Mouse (Mus musculus) embryonic facial prominence, embryonic 11.5 days (tissue): ENCODE measurements around the gene 4921501E09Rik. TPM values are rescaled to one million over a fixed set of nuclear protein-coding genes. Genes with fewer than 3 reads are reported as not detected.

Experiments used
- ATAC-seq: fragments of 200-750 bp; cut with Nextera tagmentation; replicated peaks from 2 replicates; pipeline ENCODE4 v1.8.0; 2017; ENCODE audit warnings: low read depth; ENCODE audit not compliant: insufficient number of reproducible peaks, low FRiP score, low TSS enrichment
- DNase-seq: peaks from one replicate; pipeline ENCODE4 v3.0.0-alpha.2; 2015; ENCODE audit warnings: low spot score
- H3K27ac ChIP-seq: fragments of 300-500 bp; sonication (generic); replicated peaks from 2 replicates; pipeline ENCODE4 v1.5.1; 2014; ENCODE audit warnings: mild to moderate bottlenecking, low read depth, low read length, control low read depth
- H3K27me3 ChIP-seq: fragments of 300-500 bp; sonication (generic); 2 replicates; pipeline ENCODE4 v1.6.1; 2014; ENCODE audit warnings: mild to moderate bottlenecking, low read length, moderate library complexity, mixed read lengths; ENCODE audit not compliant: control insufficient read depth, insufficient read depth
- H3K36me3 ChIP-seq: fragments of 300-500 bp; sonication (generic); replicated peaks from 2 replicates; pipeline ENCODE4 v1.6.1; 2014; ENCODE audit warnings: low read depth, mild to moderate bottlenecking, low read length, moderate library complexity, mixed read lengths; ENCODE audit not compliant: control insufficient read depth, insufficient read depth
- H3K4me1 ChIP-seq: fragments of 300-500 bp; sonication (generic); 2 replicates; pipeline ENCODE4 v1.6.1; 2014; ENCODE audit warnings: low read length, mixed read lengths; ENCODE audit not compliant: control insufficient read depth, insufficient read depth
- H3K4me2 ChIP-seq: fragments of 300-500 bp; sonication (generic); 2 replicates; pipeline ENCODE4 v1.6.1; 2014; ENCODE audit warnings: low read depth, mild to moderate bottlenecking, control low read depth, low read length, moderate library complexity
- H3K4me3 ChIP-seq: fragments of 300-500 bp; sonication (generic); 2 replicates; pipeline ENCODE4 v1.5.1; 2014; ENCODE audit warnings: low read depth, low read length, control low read depth
- H3K9ac ChIP-seq: fragments of 300-500 bp; sonication (generic); replicated peaks from 2 replicates; pipeline ENCODE4 v1.6.1; 2014; ENCODE audit warnings: mild to moderate bottlenecking, control low read depth, low read length
- H3K9me3 ChIP-seq: fragments of 300-500 bp; sonication (generic); replicated peaks from 2 replicates; pipeline ENCODE4 v1.6.1; 2016; ENCODE audit warnings: mild to moderate bottlenecking, low read length, inconsistent platforms, mixed read lengths; ENCODE audit not compliant: control insufficient read depth
- WGBS: fragments of 180-500 bp; shearing (Covaris S2); extraction: QIAGEN DNeasy Blood & Tissue Kit; methylation state at CpG from one replicate; pipeline ENCODE4 v1.1.7; 2014; 5-methylcytosine and 5-hydroxymethylcytosine counted together
- polyA plus RNA-seq: library from polyadenylated mRNA; unstranded; fragments of >200 nt; fragmentation: Nextera tagmentation; extraction: Ambion mirVana; gene quantifications from 2 replicates; pipeline ENCODE4 v1.2.1, GENCODE M21; 2014

The 4921501E09Rik gene
- not detected in 2 replicates for polyA plus RNA-seq

GRCm38 (mm10) chr17:33067958-33068357 lies at the start of gene 4921501E09Rik:
4921501E09Rik (minus strand) TSS chr17:33068058.
- no peaks in the 10 kb centered on the region for H3K9me3 ChIP-seq
- WGBS = 55% methylated on average over 1 of the region's 1 CpGs
- no peak for DNase-seq

DNA sequence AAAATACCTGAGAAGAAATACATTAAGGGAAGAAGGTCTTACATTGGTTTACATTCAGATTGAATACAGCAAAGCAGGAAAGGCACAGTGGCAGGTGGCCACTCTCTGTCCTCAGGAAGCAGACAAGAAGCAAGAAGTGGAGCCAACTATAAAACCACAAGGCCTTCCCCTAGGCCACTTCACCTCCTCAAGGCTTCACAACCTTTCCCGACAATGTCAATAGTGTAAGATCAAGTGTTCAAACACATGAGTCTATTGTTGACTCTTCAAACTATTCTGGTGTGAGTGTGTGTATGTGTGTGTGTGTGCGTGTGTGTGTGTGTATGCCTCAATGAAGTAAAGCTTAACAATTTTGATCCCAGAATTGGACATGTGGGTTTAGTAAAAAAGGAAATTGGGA lies 29.5 kb upstream of the 4921501E09Rik start:
- no peaks in the 10 kb centered on the region for H3K4me1 ChIP-seq
- DNase-seq = no peak
- WGBS = 93% methylated on average over 2 of the region's 2 CpGs

More at GRCm38 (mm10) chr17:33067958-33068357, at the start of gene 4921501E09Rik:
- no peaks in the 10 kb centered on the region for H3K36me3 ChIP-seq
- no peak for ATAC-seq
- no peaks in the 10 kb centered on the region for H3K4me1 ChIP-seq
- no peaks in the 10 kb centered on the region for H3K27me3 ChIP-seq
- H3K9ac ChIP-seq = no peak within 1 kb of the TSS
- H3K27ac ChIP-seq = no peak within 1 kb of the TSS
- no peak within 1 kb of the TSS for H3K4me2 ChIP-seq
- H3K4me3 ChIP-seq = no peak within 1 kb of the TSS

GRCm38 (mm10) chr17:33092391-33093193 lies 24.7 kb upstream of the 4921501E09Rik start:
- Histone ChIP-seq H3K4me1 (no peaks in the 10 kb centered on the region), H3K27me3 (no peaks in the 10 kb centered on the region), H3K9me3 (no peaks in the 10 kb centered on the region), H3K9ac (peak overlapping the region; percentile 70), H3K4me3 (peak overlapping the region; percentile 57), H3K27ac (no peak overlapping the region; the same call in 1 of the 2 replicates), H3K36me3 (no peaks in the 10 kb centered on the region), H3K4me2 (peak overlapping the region; percentile 60)
- WGBS = 4% methylated on average over 31 of the region's 31 CpGs
- DNase-seq (peak; percentile 81), ATAC-seq (peak; percentile 45; the same call in 1 of the 2 replicates)

More for the DNA sequence above, 29.5 kb upstream of the 4921501E09Rik start:
- H3K36me3 ChIP-seq = no peaks in the 10 kb centered on the region
- no peak overlapping the region for H3K4me3 ChIP-seq
- no peak for ATAC-seq
- H3K9ac ChIP-seq = no peak overlapping the region
- H3K27me3 ChIP-seq = no peaks in the 10 kb centered on the region
- no peaks in the 10 kb centered on the region for H3K9me3 ChIP-seq
- no peak overlapping the region for H3K4me2 ChIP-seq
- H3K27ac ChIP-seq = no peak overlapping the region

- ATAC-seq = no peak
- Histone ChIP-seq H3K27me3 (no peaks in the 10 kb centered on the region), H3K4me2 (no peak overlapping the region), H3K36me3 (no peaks in the 10 kb centered on the region), H3K9me3 (no peaks in the 10 kb centered on the region), H3K4me3 (no peak overlapping the region), H3K27ac (no peak overlapping the region), H3K4me1 (no peaks in the 10 kb centered on the region), H3K9ac (no peak overlapping the region)
- DNase-seq = no peak
- 79% methylated on average over 1 of the region's 1 CpGs for WGBS
Observed at GRCm38 (mm10) chr17:33091630-33092029, 23.8 kb upstream of the 4921501E09Rik start.

DNA sequence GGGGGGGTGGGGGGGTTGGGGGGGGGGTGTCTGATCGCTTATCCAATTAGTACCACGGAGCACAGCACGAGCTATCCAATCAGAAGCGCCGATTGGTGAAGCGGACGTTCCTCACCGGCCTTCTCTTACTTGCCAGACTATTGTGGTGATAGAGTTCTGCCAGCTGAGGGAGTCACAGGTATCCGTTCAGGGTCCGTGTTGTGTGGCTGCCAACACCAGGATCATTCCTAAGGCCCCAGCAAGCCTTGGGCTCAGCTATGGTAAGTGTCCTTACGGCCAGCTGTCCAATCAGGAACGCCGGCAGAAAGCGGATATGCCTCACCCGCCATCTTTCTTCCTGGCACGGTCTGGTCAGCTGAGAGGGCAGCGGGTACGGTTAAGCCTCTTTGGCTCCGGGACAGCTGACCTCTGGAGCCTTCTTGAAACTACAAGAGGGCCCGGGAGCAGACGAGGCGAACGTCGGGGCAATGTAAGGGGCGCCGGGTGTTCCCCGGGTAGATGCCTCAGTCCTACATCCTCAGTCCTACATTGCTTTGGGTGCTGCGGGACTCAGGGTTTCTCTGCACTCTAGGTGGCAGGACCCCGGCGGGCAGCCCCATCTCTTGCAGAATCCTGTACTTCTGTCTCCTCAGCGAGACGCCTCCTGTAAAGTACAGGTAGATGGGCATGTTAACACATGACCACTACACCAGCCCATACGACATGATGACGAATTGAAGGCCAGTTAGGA lies 21.5 kb upstream of the 4921501E09Rik start, which contains the start of gene Zfp563:
Gene Zfp563 (plus strand): TSS at position 91 of the 730 bp plus-strand sequence.
- WGBS = 4% methylated on average over 34 of the region's 34 CpGs
- DNase-seq = peak; percentile 91
- H3K9me3 ChIP-seq = no peaks in the 10 kb centered on the region
- peak within 1 kb of the TSS; percentile 62 for H3K4me2 ChIP-seq
- H3K36me3 ChIP-seq = no peaks in the 10 kb centered on the region
- ATAC-seq = peak; percentile 94
- H3K27me3 ChIP-seq = no peaks in the 10 kb centered on the region
- H3K4me3 ChIP-seq = peak within 1 kb of the TSS; percentile 54
- peak within 1 kb of the TSS; percentile 78 for H3K9ac ChIP-seq
- no peaks in the 10 kb centered on the region for H3K4me1 ChIP-seq
- H3K27ac ChIP-seq = peak within 1 kb of the TSS; percentile 67

- 0% methylated on average over 1 of the region's 1 CpGs for WGBS
- no peaks in the 10 kb centered on the region for H3K27me3 ChIP-seq
- H3K27ac ChIP-seq = no peak overlapping the region
- H3K9me3 ChIP-seq = no peaks in the 10 kb centered on the region
- no peak overlapping the region for H3K4me2 ChIP-seq
- H3K4me1 ChIP-seq = no peaks in the 10 kb centered on the region
- no peak overlapping the region for H3K9ac ChIP-seq
- H3K4me3 ChIP-seq = no peak overlapping the region
- ATAC-seq (no peak), DNase-seq (no peak)
- no peaks in the 10 kb centered on the region for H3K36me3 ChIP-seq
Observed at GRCm38 (mm10) chr17:33063001-33063400, 4.9 kb downstream of the 4921501E09Rik start.

DNA sequence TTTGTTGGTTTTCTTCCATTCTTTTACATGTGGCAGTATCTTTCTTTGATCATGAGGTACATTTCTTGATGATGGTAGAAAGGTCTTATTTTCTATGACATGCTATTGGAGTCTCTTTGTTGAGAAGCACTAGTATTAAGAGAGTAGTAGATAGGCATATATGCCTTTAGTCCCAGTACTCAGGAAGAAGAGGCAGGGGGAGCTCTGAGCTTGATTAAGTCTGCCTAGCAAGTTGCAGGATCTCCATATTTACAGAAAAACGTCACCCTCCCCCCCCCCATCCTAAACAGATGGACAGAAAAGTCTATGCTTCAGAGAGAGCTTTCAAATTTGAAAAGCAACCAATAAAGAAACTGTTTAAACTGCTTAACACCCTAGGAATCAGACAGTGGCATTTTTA lies 9.1 kb downstream of the 4921501E09Rik start:
- Histone ChIP-seq H3K4me1 (no peaks in the 10 kb centered on the region), H3K36me3 (no peaks in the 10 kb centered on the region), H3K27ac (no peak overlapping the region), H3K9me3 (no peaks in the 10 kb centered on the region), H3K4me3 (no peak overlapping the region), H3K9ac (no peak overlapping the region), H3K27me3 (no peaks in the 10 kb centered on the region), H3K4me2 (no peak overlapping the region)
- ATAC-seq (no peak), DNase-seq (no peak)
- 18% methylated on average over 1 of the region's 1 CpGs for WGBS
